Mouse (Mus musculus): ENCODE data around the gene Foxd4.

The Foxd4 gene

GRCm38 (mm10) chr19:24875129-24875870 is 25.7 kb downstream of the Foxd4 start, which contains the start of gene Gm10053:
Gm10053 (plus strand) TSS chr19:24875686.
- ATAC-seq (ENCODE audit: low TSS enrichment): peak; percentile 84

- ATAC-seq (ENCODE audit: low TSS enrichment): no peak
Measured at GRCm38 (mm10) chr19:24873873-24874272, 27.1 kb downstream of the Foxd4 start.

GRCm38 (mm10) chr19:24871037-24871635 is 29.9 kb downstream of the Foxd4 start:
- ATAC-seq (ENCODE audit: low TSS enrichment): peak; percentile 94

GRCm38 (mm10) chr19:24865436-24865835 is 35.6 kb downstream of the Foxd4 start:
- no peak for ATAC-seq (ENCODE audit: low TSS enrichment)

GRCm38 (mm10) chr19:24861612-24862451 is 39.2 kb downstream of the Foxd4 start, which contains the start of gene Pgm5:
Pgm5 (minus strand) TSS chr19:24861855.
- ATAC-seq (ENCODE audit: low TSS enrichment): no peak

- no peak for ATAC-seq (ENCODE audit: low TSS enrichment)
Measured at GRCm38 (mm10) chr19:24861276-24861611, 39.8 kb downstream of the Foxd4 start.

GRCm38 (mm10) chr19:24851456-24852315 is 49.3 kb downstream of the Foxd4 start:
- no peak for ATAC-seq (ENCODE audit: low TSS enrichment)
